Mouse (Mus musculus): ENCODE measurements around the gene Nit2. TPM values are rescaled to one million over a fixed set of nuclear protein-coding genes. Genes with fewer than 3 reads are reported as not detected.
A peak's percentile ranks its signal among the peaks of the same experiment; 100 is the strongest.

Nit2 gene
- polyA plus RNA-seq, 1 experiment from 2014 or later: 49.9 TPM

- Histone ChIP-seq H3K36me3 (ENCODE audit: control insufficient read depth, insufficient read depth, low read length) (peaks cover 7% of the 10 kb centered on the region; the same call in 1 of the 2 replicates), H3K4me3 (ENCODE audit: low read depth, low read length) (no peak overlapping the region), H3K27ac (ENCODE audit: low read depth, low read length) (no peak overlapping the region), H3K4me1 (ENCODE audit: control insufficient read depth, insufficient read depth, low read length) (no peaks in the 10 kb centered on the region), H3K4me2 (no peak overlapping the region), H3K9me3 (ENCODE audit: control insufficient read depth, low read length) (no peaks in the 10 kb centered on the region), H3K9ac (ENCODE audit: low read length) (no peak overlapping the region), H3K27me3 (ENCODE audit: control insufficient read depth, insufficient read depth, low read length) (no peaks in the 10 kb centered on the region)
- ATAC-seq (ENCODE audit: low FRiP score): no peak
- WGBS: 96% methylated on average over 4 of the region's 4 CpGs
- DNase-seq (ENCODE audit: low spot score, missing footprints): no peak
Observed at GRCm38 (mm10) chr16:57151437-57151836, 15.7 kb downstream of the Nit2 start.

GRCm38 (mm10) chr16:57144741-57145140 is 22.4 kb downstream of the Nit2 start:
- H3K36me3 ChIP-seq (ENCODE audit: control insufficient read depth, insufficient read depth, low read length): peaks cover 2% of the 10 kb centered on the region; the same call in 1 of the 2 replicates
- H3K4me3 ChIP-seq (ENCODE audit: low read depth, low read length): no peak overlapping the region
- H3K27ac ChIP-seq (ENCODE audit: low read depth, low read length): no peak overlapping the region
- no peak overlapping the region for H3K4me2 ChIP-seq
- 95% methylated on average over 5 of the region's 5 CpGs for WGBS
- no peak overlapping the region for H3K9ac ChIP-seq (ENCODE audit: low read length)
- H3K9me3 ChIP-seq (ENCODE audit: control insufficient read depth, low read length): no peaks in the 10 kb centered on the region
- no peak for ATAC-seq (ENCODE audit: low FRiP score)
- no peak for DNase-seq (ENCODE audit: low spot score, missing footprints)
- no peaks in the 10 kb centered on the region for H3K27me3 ChIP-seq (ENCODE audit: control insufficient read depth, insufficient read depth, low read length)
- no peaks in the 10 kb centered on the region for H3K4me1 ChIP-seq (ENCODE audit: control insufficient read depth, insufficient read depth, low read length)

GRCm38 (mm10) chr16:57133611-57134010 is 33.5 kb downstream of the Nit2 start:
- DNase-seq (ENCODE audit: low spot score, missing footprints): no peak
- Histone ChIP-seq H3K27me3 (ENCODE audit: control insufficient read depth, insufficient read depth, low read length) (no peaks in the 10 kb centered on the region), H3K4me1 (ENCODE audit: control insufficient read depth, insufficient read depth, low read length) (no peaks in the 10 kb centered on the region; the same call in 1 of the 2 replicates), H3K36me3 (ENCODE audit: control insufficient read depth, insufficient read depth, low read length) (peaks cover 4% of the 10 kb centered on the region; the same call in 1 of the 2 replicates), H3K9ac (ENCODE audit: low read length) (no peak overlapping the region), H3K4me2 (no peak overlapping the region), H3K27ac (ENCODE audit: low read depth, low read length) (no peak overlapping the region), H3K4me3 (ENCODE audit: low read depth, low read length) (no peak overlapping the region), H3K9me3 (ENCODE audit: control insufficient read depth, low read length) (no peaks in the 10 kb centered on the region)
- no peak for ATAC-seq (ENCODE audit: low FRiP score)
- WGBS: 90% methylated on average over 6 of the region's 6 CpGs

- WGBS: 97% methylated on average over 1 of the region's 1 CpGs
- no peaks in the 10 kb centered on the region; the same call in 1 of the 2 replicates for H3K4me1 ChIP-seq (ENCODE audit: control insufficient read depth, insufficient read depth, low read length)
Observed at GRCm38 (mm10) chr16:57132326-57132725, 34.8 kb downstream of the Nit2 start.

GRCm38 (mm10) chr16:57131544-57131943 is 35.6 kb downstream of the Nit2 start:
- Histone ChIP-seq H3K9ac (ENCODE audit: low read length) (no peak overlapping the region), H3K4me2 (no peak overlapping the region), H3K4me1 (ENCODE audit: control insufficient read depth, insufficient read depth, low read length) (no peaks in the 10 kb centered on the region; the same call in 1 of the 2 replicates), H3K9me3 (ENCODE audit: control insufficient read depth, low read length) (no peaks in the 10 kb centered on the region), H3K36me3 (ENCODE audit: control insufficient read depth, insufficient read depth, low read length) (peaks cover 4% of the 10 kb centered on the region; the same call in 1 of the 2 replicates), H3K4me3 (ENCODE audit: low read depth, low read length) (no peak overlapping the region), H3K27me3 (ENCODE audit: control insufficient read depth, insufficient read depth, low read length) (no peaks in the 10 kb centered on the region), H3K27ac (ENCODE audit: low read depth, low read length) (no peak overlapping the region)
- ATAC-seq (ENCODE audit: low FRiP score): no peak
- 53% methylated on average over 4 of the region's 4 CpGs for WGBS
- DNase-seq (ENCODE audit: low spot score, missing footprints): no peak

More at GRCm38 (mm10) chr16:57132326-57132725, 34.8 kb downstream of the Nit2 start:
- no peak overlapping the region for H3K27ac ChIP-seq (ENCODE audit: low read depth, low read length)
- DNase-seq (ENCODE audit: low spot score, missing footprints) (no peak), ATAC-seq (ENCODE audit: low FRiP score) (no peak)
- no peak overlapping the region for H3K9ac ChIP-seq (ENCODE audit: low read length)
- H3K27me3 ChIP-seq (ENCODE audit: control insufficient read depth, insufficient read depth, low read length): no peaks in the 10 kb centered on the region
- H3K4me3 ChIP-seq (ENCODE audit: low read depth, low read length): no peak overlapping the region
- peaks cover 4% of the 10 kb centered on the region; the same call in 1 of the 2 replicates for H3K36me3 ChIP-seq (ENCODE audit: control insufficient read depth, insufficient read depth, low read length)
- H3K4me2 ChIP-seq: no peak overlapping the region
- no peaks in the 10 kb centered on the region for H3K9me3 ChIP-seq (ENCODE audit: control insufficient read depth, low read length)

- ATAC-seq (ENCODE audit: low FRiP score) (no peak), DNase-seq (ENCODE audit: low spot score, missing footprints) (no peak)
- Histone ChIP-seq H3K27ac (ENCODE audit: low read depth, low read length) (no peak overlapping the region), H3K4me1 (ENCODE audit: control insufficient read depth, insufficient read depth, low read length) (no peaks in the 10 kb centered on the region; the same call in 1 of the 2 replicates), H3K27me3 (ENCODE audit: control insufficient read depth, insufficient read depth, low read length) (no peaks in the 10 kb centered on the region), H3K4me3 (ENCODE audit: low read depth, low read length) (no peak overlapping the region), H3K36me3 (ENCODE audit: control insufficient read depth, insufficient read depth, low read length) (peaks cover 4% of the 10 kb centered on the region; the same call in 1 of the 2 replicates), H3K4me2 (no peak overlapping the region), H3K9ac (ENCODE audit: low read length) (no peak overlapping the region), H3K9me3 (ENCODE audit: control insufficient read depth, low read length) (no peaks in the 10 kb centered on the region)
- 90% methylated on average over 3 of the region's 3 CpGs for WGBS
Observed at GRCm38 (mm10) chr16:57130752-57131400, 36.3 kb downstream of the Nit2 start.

GRCm38 (mm10) chr16:57127825-57128224 is 39.3 kb downstream of the Nit2 start:
- ATAC-seq (ENCODE audit: low FRiP score) (no peak), DNase-seq (ENCODE audit: low spot score, missing footprints) (no peak)
- no peak overlapping the region for H3K27ac ChIP-seq (ENCODE audit: low read depth, low read length)
- no peaks in the 10 kb centered on the region for H3K27me3 ChIP-seq (ENCODE audit: control insufficient read depth, insufficient read depth, low read length)
- H3K9me3 ChIP-seq (ENCODE audit: control insufficient read depth, low read length): no peaks in the 10 kb centered on the region
- H3K4me3 ChIP-seq (ENCODE audit: low read depth, low read length): no peak overlapping the region
- WGBS: 87% methylated on average over 2 of the region's 2 CpGs
- H3K36me3 ChIP-seq (ENCODE audit: control insufficient read depth, insufficient read depth, low read length): no peaks in the 10 kb centered on the region
- H3K4me1 ChIP-seq (ENCODE audit: control insufficient read depth, insufficient read depth, low read length): peaks cover 10% of the 10 kb centered on the region
- no peak overlapping the region for H3K4me2 ChIP-seq
- H3K9ac ChIP-seq (ENCODE audit: low read length): no peak overlapping the region

GRCm38 (mm10) chr16:57126268-57126667 is 40.9 kb downstream of the Nit2 start:
- Histone ChIP-seq H3K4me3 (ENCODE audit: low read depth, low read length) (no peak overlapping the region), H3K27ac (ENCODE audit: low read depth, low read length) (no peak overlapping the region), H3K27me3 (ENCODE audit: control insufficient read depth, insufficient read depth, low read length) (no peaks in the 10 kb centered on the region), H3K4me1 (ENCODE audit: control insufficient read depth, insufficient read depth, low read length) (peaks cover 12% of the 10 kb centered on the region), H3K9ac (ENCODE audit: low read length) (no peak overlapping the region), H3K9me3 (ENCODE audit: control insufficient read depth, low read length) (no peaks in the 10 kb centered on the region), H3K4me2 (no peak overlapping the region), H3K36me3 (ENCODE audit: control insufficient read depth, insufficient read depth, low read length) (no peaks in the 10 kb centered on the region)
- DNase-seq (ENCODE audit: low spot score, missing footprints) (no peak), ATAC-seq (ENCODE audit: low FRiP score) (no peak)
- 76% methylated on average over 4 of the region's 4 CpGs for WGBS

- DNase-seq (ENCODE audit: low spot score, missing footprints) (no peak), ATAC-seq (ENCODE audit: low FRiP score) (no peak)
- Histone ChIP-seq H3K4me1 (ENCODE audit: control insufficient read depth, insufficient read depth, low read length) (peaks cover 12% of the 10 kb centered on the region), H3K27me3 (ENCODE audit: control insufficient read depth, insufficient read depth, low read length) (no peaks in the 10 kb centered on the region), H3K9me3 (ENCODE audit: control insufficient read depth, low read length) (no peaks in the 10 kb centered on the region), H3K4me3 (ENCODE audit: low read depth, low read length) (peak overlapping the region; percentile 86), H3K27ac (ENCODE audit: low read depth, low read length) (no peak overlapping the region), H3K4me2 (peak overlapping the region; percentile 68), H3K36me3 (ENCODE audit: control insufficient read depth, insufficient read depth, low read length) (no peaks in the 10 kb centered on the region), H3K9ac (ENCODE audit: low read length) (peak overlapping the region; percentile 90)
- 66% methylated on average over 6 of the region's 6 CpGs for WGBS
Observed at GRCm38 (mm10) chr16:57122682-57123445, 44.3 kb downstream of the Nit2 start.
